Mouse (Mus musculus) heart, postnatal 0 days (tissue): Measurements from ENCODE around the gene Ppef2.

Experiments used
- CTCF ChIP-seq: IDR thresholded peaks from 2 replicates; pipeline ENCODE4 v1.5.1; 2016; ENCODE audit warnings: antibody characterized with exemption, control low read depth, low read depth
- EP300 ChIP-seq: IDR thresholded peaks from 2 replicates; pipeline ENCODE4 v1.6.1; 2016; ENCODE audit warnings: antibody characterized with exemption, low read depth

DNA sequence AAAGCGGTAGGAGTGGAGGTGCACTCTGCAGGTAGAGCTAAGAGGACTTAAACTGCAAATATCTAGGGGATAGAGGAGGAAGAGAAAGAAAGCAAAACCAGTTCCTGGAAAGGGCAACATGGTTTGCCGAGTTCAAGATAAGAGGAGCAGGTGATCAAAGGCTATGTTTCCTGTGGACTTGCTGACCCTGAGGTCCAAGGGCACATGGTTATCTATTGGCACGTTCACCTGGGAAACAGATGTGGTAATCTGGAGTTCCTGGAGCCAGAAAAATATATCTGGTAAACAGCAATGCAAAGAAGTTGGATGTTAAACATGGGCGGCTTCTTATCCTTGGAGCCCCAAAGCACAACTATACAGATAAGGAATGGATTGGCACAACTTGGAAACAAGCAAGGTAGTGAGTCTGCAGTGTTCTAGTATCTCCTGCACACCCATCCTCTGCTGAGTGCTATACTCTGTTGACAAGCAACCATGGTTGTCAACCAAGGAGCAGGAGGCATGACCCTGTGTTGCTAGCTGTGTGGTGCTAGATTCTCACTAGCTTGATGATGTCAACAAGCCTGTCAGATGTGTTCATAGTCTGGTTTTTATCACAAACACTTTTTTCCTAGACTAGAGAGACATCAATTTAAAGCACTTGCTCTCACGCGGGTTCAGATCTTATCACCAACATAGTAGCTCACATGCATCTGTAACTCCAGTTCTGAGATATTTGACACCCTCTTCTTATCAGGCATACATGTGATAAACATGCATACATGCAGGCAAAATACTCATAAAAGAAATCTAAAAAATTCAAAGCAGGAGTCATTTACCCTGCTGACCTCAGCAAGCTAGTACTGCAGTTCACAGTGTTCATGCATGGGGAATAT lies 51.7 kb downstream of the Ppef2 start:
- no peak for TF ChIP-seq CTCF
- TF ChIP-seq EP300: 0 out of 2 replicates have a peak, but pooled peaks have one; percentile 20
